9 mouse cellular contexts compared by ENCODE assay signal in the genomic region with DNA sequence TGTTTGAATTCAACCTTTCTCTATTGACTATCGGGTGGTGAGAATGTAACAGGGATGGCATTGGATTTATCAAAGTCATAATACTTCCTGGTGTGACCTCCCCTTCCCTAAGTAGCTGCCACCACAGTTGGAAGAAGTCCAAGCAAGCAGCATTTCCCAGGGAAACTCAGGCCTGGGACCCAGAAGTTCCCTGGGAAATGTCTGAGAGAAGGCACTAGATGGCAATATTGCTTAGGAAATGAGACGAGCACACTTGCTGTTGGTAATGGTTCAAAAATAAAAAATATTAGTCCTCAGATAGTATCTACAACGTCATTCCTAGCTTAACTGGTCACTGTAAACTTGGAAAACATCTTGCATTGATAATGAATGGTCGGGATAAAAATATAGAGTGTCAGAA. TPM values are rescaled to one million over a fixed set of nuclear protein-coding genes. Genes with fewer than 3 reads are reported as not detected.
DNase-seq lines count a peak whose midpoint lies in the region; ATAC-seq and TF ChIP-seq lines count a peak whose summit lies in the region.
"Had no signal": no experiment of that assay in that cellular context is flagged by ENCODE, and none has a peak within 500 bp of the region (broad histone marks: within the 10 kb centered on the region; RNA-seq: fewer than 3 reads in every experiment).

No protein-coding gene starts in this region.

- TF ChIP-seq EP300 in MEL (IDR thresholded peaks at IDR 0.05; ENCODE audit: low read depth in 1 of 2, low read length in 2 of 2): no peak

- peak in 1 of 3 experiments; percentile 27; a peak in 2 of 6 replicates for TF ChIP-seq CTCF in MEL (IDR thresholded peaks at IDR 0.05 in 2 of 3, conservative IDR thresholded peaks at IDR 0.05 in 1 of 3; ENCODE audit: control insufficient read depth in 1 of 3, insufficient read depth in 1 of 3, low read depth in 2 of 3, low read length in 3 of 3, poor library complexity in 1 of 3, severe bottlenecking in 1 of 3)
- peak; percentile 61; the same call in 1 of the 2 replicates for TF ChIP-seq CTCF in brain, embryonic 14.5 days (IDR thresholded peaks at IDR 0.05; ENCODE audit: borderline replicate concordance, extremely low read depth, insufficient read depth, insufficient read length)
- TF ChIP-seq CTCF in lung, embryonic 14.5 days (IDR thresholded peaks at IDR 0.05; ENCODE audit: low read depth): peak; percentile 71

- H3K9me3 ChIP-seq in MEL (replicated peaks; ENCODE audit: insufficient read depth, low read length): no peaks in the 10 kb centered on the region
- no peaks in the 10 kb centered on the region for H3K9me3 ChIP-seq in lung, embryonic 14.5 days (ENCODE audit: low read depth, low read length)
- H3K9me3 ChIP-seq: embryonic facial prominence, embryonic 12.5 days had no signal

- DNase-seq in kidney, adult 9 months: peak; percentile 24
- DNase-seq in kidney, adult 11 months: no peak
- peak; percentile 21 for DNase-seq in MEL (ENCODE audit: low read depth, low spot score)
- DNase-seq in brain, embryonic 14.5 days (ENCODE audit: low read depth): peak; percentile 83
- DNase-seq in lung, embryonic 14.5 days: peak; percentile 87
- DNase-seq in B cell, adult 2 months: no peak
- DNase-seq in spleen, postnatal 36 days (ENCODE audit: low spot score in 2 of 2): no peak
- DNase-seq: layer of hippocampus, postnatal 36 days had no signal

- 0 out of 4 replicates have a peak, but pooled peaks cover 0 to 3% of the 10 kb centered on the region in 2 experiments for H3K36me3 ChIP-seq in MEL (ENCODE audit: control insufficient read depth in 1 of 2, insufficient read depth in 2 of 2, low read length in 2 of 2)
- H3K36me3 ChIP-seq in lung, embryonic 14.5 days (ENCODE audit: insufficient read depth): no peaks in the 10 kb centered on the region
- H3K36me3 ChIP-seq: embryonic facial prominence, embryonic 12.5 days had no signal

- H3K79me2 ChIP-seq in MEL (ENCODE audit: control insufficient read depth, insufficient read depth, low read length, poor library complexity): no peaks in the 10 kb centered on the region

- H3K9ac ChIP-seq in MEL (ENCODE audit: control insufficient read depth, low read depth, low read length, poor library complexity, severe bottlenecking): no peak overlapping the region
- no peak overlapping the region for H3K9ac ChIP-seq in lung, embryonic 14.5 days
- H3K9ac ChIP-seq: embryonic facial prominence, embryonic 12.5 days had no signal

- WGBS in lung, embryonic 14.5 days: 5% methylated on average over 4 of the region's 4 CpGs

- TF ChIP-seq RAD21 in MEL (IDR thresholded peaks at IDR 0.05; ENCODE audit: low read depth, low read length): peak; percentile 30

- peaks cover 2 to 4% of the 10 kb centered on the region in 2 experiments; a peak in 3 of 4 replicates for H3K27me3 ChIP-seq in MEL (ENCODE audit: control insufficient read depth in 1 of 2, insufficient read depth in 2 of 2, low read length in 2 of 2)
- H3K27me3 ChIP-seq in lung, embryonic 14.5 days (ENCODE audit: insufficient read depth, low read length): no peaks in the 10 kb centered on the region
- H3K27me3 ChIP-seq: embryonic facial prominence, embryonic 12.5 days had no signal

- no peak for TF ChIP-seq POLR2A in MEL (IDR thresholded peaks at IDR 0.05; ENCODE audit: control insufficient read depth in 1 of 2, insufficient read depth in 1 of 2, low read depth in 1 of 2, low read length in 2 of 2, poor library complexity in 1 of 2)
- TF ChIP-seq POLR2A in brain, embryonic 14.5 days (IDR thresholded peaks at IDR 0.05; ENCODE audit: borderline replicate concordance, extremely low read depth, insufficient read depth, insufficient read length, poor library complexity, severe bottlenecking): no peak

- H3K4me3 ChIP-seq in MEL (ENCODE audit: control insufficient read depth in 1 of 2, insufficient read depth in 1 of 2, low read depth in 2 of 2, low read length in 2 of 2): no peak overlapping the region
- no peak overlapping the region for H3K4me3 ChIP-seq in lung, embryonic 14.5 days (ENCODE audit: low read depth, low read length)
- H3K4me3 ChIP-seq: embryonic facial prominence, embryonic 12.5 days had no signal

- H3K27ac ChIP-seq in MEL (ENCODE audit: control insufficient read depth, low read depth, low read length): no peak overlapping the region
- H3K27ac ChIP-seq in lung, embryonic 14.5 days (ENCODE audit: low read depth): no peak overlapping the region
- H3K27ac ChIP-seq: embryonic facial prominence, embryonic 12.5 days had no signal

- ATAC-seq in lung, embryonic 14.5 days (ENCODE audit: insufficient read depth): no peak

- H3K4me2 ChIP-seq in lung, embryonic 14.5 days: no peak overlapping the region
- H3K4me2 ChIP-seq: embryonic facial prominence, embryonic 12.5 days had no signal

- peaks cover 2 to 3% of the 10 kb centered on the region in 2 experiments; a peak in 2 of 4 replicates for H3K4me1 ChIP-seq in MEL (ENCODE audit: control insufficient read depth in 1 of 2, insufficient read depth in 2 of 2, low read length in 2 of 2)
- H3K4me1 ChIP-seq in lung, embryonic 14.5 days (ENCODE audit: insufficient read depth): peaks cover 4% of the 10 kb centered on the region; the same call in 1 of the 2 replicates

TF ChIP-seq in MEL, 35 proteins besides CTCF, POLR2A, EP300 and RAD21:
- TF ChIP-seq RCOR1 (IDR thresholded peaks at IDR 0.05; ENCODE audit: low read depth, low read length): no peak
- no peak for TF ChIP-seq SIN3A (IDR thresholded peaks at IDR 0.05; ENCODE audit: low read length)
- no peak for TF ChIP-seq TBP (IDR thresholded peaks at IDR 0.05; ENCODE audit: low read depth, low read length)
- no peak for TF ChIP-seq NRF1 (IDR thresholded peaks at IDR 0.05; ENCODE audit: insufficient read depth, low read depth, low read length, poor library complexity, severe bottlenecking)
- no peak for TF ChIP-seq POLR2AphosphoS5 (IDR thresholded peaks at IDR 0.05; ENCODE audit: borderline replicate concordance, low read depth, low read length)
- no peak for TF ChIP-seq BHLHE40 (IDR thresholded peaks at IDR 0.05; ENCODE audit: borderline replicate concordance, low read depth, low read length)
- no peak for TF ChIP-seq POLR2AphosphoS2 (IDR thresholded peaks at IDR 0.05; ENCODE audit: low read length)
- TF ChIP-seq MEF2A (IDR thresholded peaks at IDR 0.05; ENCODE audit: extremely low read depth, insufficient replicate concordance, low read depth, low read length, poor library complexity, severe bottlenecking): no peak
- no peak for TF ChIP-seq CHD1 (IDR thresholded peaks at IDR 0.05; ENCODE audit: low read depth, low read length)
- TF ChIP-seq USF1 (IDR thresholded peaks at IDR 0.05; ENCODE audit: low read depth, low read length): no peak
- no peak for TF ChIP-seq MYB (IDR thresholded peaks at IDR 0.05; ENCODE audit: low read depth, low read length)
- no peak for TF ChIP-seq ZMIZ1 (IDR thresholded peaks at IDR 0.05; ENCODE audit: low read depth, low read length)
- TF ChIP-seq ZC3H11A (IDR thresholded peaks at IDR 0.05; ENCODE audit: low read depth, low read length): no peak
- TF ChIP-seq HCFC1 (IDR thresholded peaks at IDR 0.05; ENCODE audit: low read depth, low read length): no peak
TF ChIP-seq in MEL: peak in this region for 0.

RNA-seq across cellular contexts. Expression of gene Spata18, which starts 35.0 kb away (rescaled TPM):
- not detected in 2 replicates for total RNA-seq in MEL (2012; rRNA removed)
- polyA plus RNA-seq in MEL (2012; ENCODE audit: insufficient read depth in 1 of 2, insufficient read length in 2 of 2, low read depth in 1 of 2, low replicate concordance in 2 of 2, missing spikeins in 1 of 2): not detected
- 0.58 and 1.7 TPM in 2 replicates for polyA plus RNA-seq in brain, embryonic 14.5 days (2012; rRNA removed)
- polyA plus RNA-seq in lung, embryonic 14.5 days (2014; fragmentation: Nextera tagmentation; extraction: Ambion mirVana): 0.69 and 0.86 TPM in 2 replicates

RNA-seq across cellular contexts. Expression of gene Sgcb, which starts 38.6 kb away (rescaled TPM):
- 3.6 and 4.1 TPM in 2 replicates for total RNA-seq in MEL (2012; rRNA removed)
- polyA plus RNA-seq in MEL (2012; ENCODE audit: insufficient read depth in 1 of 2, insufficient read length in 2 of 2, low read depth in 1 of 2, low replicate concordance in 2 of 2, missing spikeins in 1 of 2): 1 to 10 TPM in 1 of 2 experiments, not detected in 1; 8.4 TPM
- 18.3 and 20.6 TPM in 2 replicates for polyA plus RNA-seq in brain, embryonic 14.5 days (2012; rRNA removed)
- 25.8 and 27.7 TPM in 2 replicates for polyA plus RNA-seq in lung, embryonic 14.5 days (2014; fragmentation: Nextera tagmentation; extraction: Ambion mirVana)

RNA-seq across cellular contexts. Expression of gene Lrrc66, which starts 53.8 kb away (rescaled TPM):
- 0.82 and 1.1 TPM in 2 replicates for total RNA-seq in MEL (2012; rRNA removed)
- polyA plus RNA-seq in MEL (2012; ENCODE audit: insufficient read depth in 1 of 2, insufficient read length in 2 of 2, low read depth in 1 of 2, low replicate concordance in 2 of 2, missing spikeins in 1 of 2): 1 to 10 TPM in 1 of 2 experiments, not detected in 1; 1.1 TPM
- polyA plus RNA-seq in brain, embryonic 14.5 days (2012; rRNA removed): 0.04 and 0.05 TPM in 2 replicates
- not detected in 2 replicates for polyA plus RNA-seq in lung, embryonic 14.5 days (2014; fragmentation: Nextera tagmentation; extraction: Ambion mirVana)
- total RNA-seq: layer of hippocampus, postnatal 36 days had no signal

Comparison
In these comparisons a context has a peak if more than half of its experiments do, and no peak if none do; other contexts are left out.
1. DNase-seq: peak in kidney, adult 9 months (single experiment), MEL (single experiment), brain, embryonic 14.5 days (single experiment) and lung, embryonic 14.5 days (single experiment); none in kidney, adult 11 months (single experiment), B cell, adult 2 months (0 of 2) and spleen, postnatal 36 days (0 of 2).